Mouse (Mus musculus) MEL (cell line): Measurements from ENCODE around the gene H3f3a. TPM values are rescaled to one million over a fixed set of nuclear protein-coding genes. Genes with fewer than 3 reads are reported as not detected.

Experiments
- DNase-seq: peaks from one replicate; pipeline ENCODE4 v3.0.0; 2011; ENCODE audit warnings: low read depth, low spot score
- H3K27ac ChIP-seq: 2 replicates; pipeline ENCODE4 v1.5.1; 2012; ENCODE audit warnings: low read depth, mild to moderate bottlenecking, control low read depth, low read length, moderate library complexity; ENCODE audit not compliant: control insufficient read depth
- H3K27me3 ChIP-seq, 2 experiments: fragments of 150-350 bp in 1 of 2; sonication (generic) in 1 of 2; 2 replicates each; pipeline ENCODE4 v1.6.1; 2012; ENCODE audit warnings: low read length in 2 of 2, mild to moderate bottlenecking in 2 of 2, improper control_type of control experiment in 1 of 2, moderate library complexity in 1 of 2; ENCODE audit not compliant: insufficient read depth in 2 of 2, control insufficient read depth in 1 of 2
- H3K36me3 ChIP-seq, 2 experiments: 2 replicates each; pipeline ENCODE4 v1.6.1; 2012 to 2014; ENCODE audit warnings: low read length in 2 of 2, improper control_type of control experiment in 1 of 2, inconsistent platforms in 1 of 2, mild to moderate bottlenecking in 1 of 2; ENCODE audit not compliant: insufficient read depth in 2 of 2, control insufficient read depth in 1 of 2
- H3K4me1 ChIP-seq, 2 experiments: fragments of 150-350 bp in 1 of 2; sonication (generic) in 1 of 2; 2 replicates each; pipeline ENCODE4 v1.6.1; 2012; ENCODE audit warnings: low read length in 2 of 2, improper control_type of control experiment in 1 of 2, mild to moderate bottlenecking in 1 of 2; ENCODE audit not compliant: insufficient read depth in 2 of 2, control insufficient read depth in 1 of 2
- H3K4me3 ChIP-seq, 2 experiments: fragments of 150-350 bp in 1 of 2; sonication (generic) in 1 of 2; 2 replicates each; pipeline ENCODE4 v1.5.1; 2012; ENCODE audit warnings: low read depth in 2 of 2, low read length in 2 of 2, mild to moderate bottlenecking in 2 of 2, moderate library complexity in 2 of 2, control low read depth in 1 of 2, improper control_type of control experiment in 1 of 2; ENCODE audit not compliant: control insufficient read depth in 1 of 2, insufficient read depth in 1 of 2
- H3K79me2 ChIP-seq: 2 replicates; pipeline ENCODE4 v1.6.1; 2012; ENCODE audit warnings: mild to moderate bottlenecking, low read length, moderate library complexity; ENCODE audit not compliant: control insufficient read depth, poor library complexity, insufficient read depth
- H3K9ac ChIP-seq: 2 replicates; pipeline ENCODE4 v1.6.1; 2012; ENCODE audit warnings: low read depth, mild to moderate bottlenecking, control low read depth, low read length, moderate library complexity; ENCODE audit not compliant: control insufficient read depth, poor library complexity, severe bottlenecking
- H3K9me3 ChIP-seq: fragments of 150-350 bp; sonication (generic); replicated peaks from 2 replicates; pipeline ENCODE4 v1.6.1; 2012; ENCODE audit warnings: mild to moderate bottlenecking, low read length, improper control_type of control experiment, moderate library complexity; ENCODE audit not compliant: insufficient read depth
- CTCF ChIP-seq, 3 experiments: IDR thresholded peaks in 2 of 3; conservative IDR thresholded peaks in 1 of 3; 2 replicates each; pipeline ENCODE4 v1.5.1; 2011 to 2012; ENCODE audit warnings: low read length in 3 of 3, low read depth in 2 of 3, mild to moderate bottlenecking in 2 of 3, improper control_type of control experiment in 1 of 3, inconsistent platforms in 1 of 3, mixed read lengths in 1 of 3, moderate library complexity in 1 of 3; ENCODE audit not compliant: control insufficient read depth in 1 of 3, insufficient read depth in 1 of 3, poor library complexity in 1 of 3, severe bottlenecking in 1 of 3
- E2F4 ChIP-seq: IDR thresholded peaks from 2 replicates; pipeline ENCODE4 v1.6.1; 2011; ENCODE audit warnings: low read depth, low read length, improper control_type of control experiment, borderline replicate concordance
- GATA1 ChIP-seq: IDR thresholded peaks from 2 replicates; pipeline ENCODE4 v1.6.1; 2011; ENCODE audit warnings: low read depth, low read length, improper control_type of control experiment
- KAT2A ChIP-seq: conservative IDR thresholded peaks from 2 replicates; pipeline ENCODE4 v1.6.1; 2012; ENCODE audit warnings: low read depth, low read length, improper control_type of control experiment, inconsistent platforms
- NELFE ChIP-seq: IDR thresholded peaks from 2 replicates; pipeline ENCODE4 v1.6.1; 2011; ENCODE audit warnings: low read depth, low read length, improper control_type of control experiment
- NRF1 ChIP-seq: IDR thresholded peaks from 2 replicates; pipeline ENCODE4 v1.6.1; 2014; ENCODE audit warnings: low read depth, mild to moderate bottlenecking, inconsistent platforms, low read length, improper control_type of control experiment, moderate library complexity; ENCODE audit not compliant: poor library complexity, insufficient read depth, severe bottlenecking
- RCOR1 ChIP-seq: IDR thresholded peaks from 2 replicates; pipeline ENCODE4 v1.6.1; 2012; ENCODE audit warnings: low read depth, mild to moderate bottlenecking, inconsistent platforms, low read length, improper control_type of control experiment
- TAL1 ChIP-seq: IDR thresholded peaks from 2 replicates; pipeline ENCODE4 v1.6.1; 2012; ENCODE audit warnings: mild to moderate bottlenecking, inconsistent platforms, low read length, moderate library complexity, mixed read lengths
- TBP ChIP-seq: IDR thresholded peaks from 2 replicates; pipeline ENCODE4 v1.8.0; 2011; ENCODE audit warnings: low read depth, low read length, improper control_type of control experiment
- USF1 ChIP-seq: IDR thresholded peaks from 2 replicates; pipeline ENCODE4 v1.6.1; 2014; ENCODE audit warnings: low read depth, mild to moderate bottlenecking, inconsistent platforms, low read length, improper control_type of control experiment, moderate library complexity
- ZC3H11A ChIP-seq: IDR thresholded peaks from 2 replicates; pipeline ENCODE4 v1.6.1; 2012; ENCODE audit warnings: low read depth, mild to moderate bottlenecking, inconsistent platforms, low read length, improper control_type of control experiment
- ZMIZ1 ChIP-seq: IDR thresholded peaks from 2 replicates; pipeline ENCODE4 v1.6.1; 2012; ENCODE audit warnings: low read depth, mild to moderate bottlenecking, inconsistent platforms, low read length, improper control_type of control experiment, moderate library complexity
- ZNF384 ChIP-seq: IDR thresholded peaks from 2 replicates; pipeline ENCODE4 v1.6.1; 2012; ENCODE audit warnings: low read depth, mild to moderate bottlenecking, inconsistent platforms, low read length, improper control_type of control experiment
- polyA plus RNA-seq, 2 experiments: library from polyadenylated mRNA; stranded (reverse) in 1 of 2; unstranded in 1 of 2; fragments of >175 nt in 1 of 2; fragments of >200 nt in 1 of 2; gene quantifications; 2 replicates each; pipeline versions ENCODE4 v1.2.1 to v1.2.4; 2012; ENCODE audit warnings: low replicate concordance in 2 of 2, low read depth in 1 of 2; ENCODE audit not compliant: insufficient read length in 2 of 2, insufficient read depth in 1 of 2, missing spikeins in 1 of 2
- total RNA-seq: library from RNA; depleted of rRNA; stranded (reverse); fragments of 300-350 nt; gene quantifications from 2 replicates; pipeline ENCODE4 v1.2.3, GENCODE M21; 2012

H3f3a gene
- total and polyA plus RNA-seq, 3 experiments = 265 to 903 (median 574) TPM

GRCm38 (mm10) chr1:180782906-180783579, 30.7 kb downstream of the H3f3a start:
- H3K27me3 ChIP-seq = no peaks in the 10 kb centered on the region
- DNase-seq = no peak
- H3K36me3 ChIP-seq = no peaks in the 10 kb centered on the region
- H3K79me2 ChIP-seq = no peaks in the 10 kb centered on the region
- H3K4me3 ChIP-seq = no peak overlapping the region
- no peaks in the 10 kb centered on the region for H3K4me1 ChIP-seq
- TF ChIP-seq TBP (no peak), GATA1 (no peak), TAL1 (no peak), RCOR1 (no peak), NRF1 (no peak), KAT2A (no peak), USF1 (no peak)
- H3K9ac ChIP-seq = no peak overlapping the region
- H3K27ac ChIP-seq = no peak overlapping the region
- no peaks in the 10 kb centered on the region for H3K9me3 ChIP-seq

GRCm38 (mm10) chr1:180781250-180781649, 32.5 kb downstream of the H3f3a start:
- Histone ChIP-seq H3K9me3 (no peaks in the 10 kb centered on the region), H3K27ac (no peak overlapping the region), H3K9ac (no peak overlapping the region), H3K27me3 (no peaks in the 10 kb centered on the region), H3K36me3 (no peaks in the 10 kb centered on the region), H3K4me3 (no peak overlapping the region), H3K4me1 (0 out of 4 replicates have a peak, but pooled peaks cover 0 to 4% of the 10 kb centered on the region in 2 experiments), H3K79me2 (no peaks in the 10 kb centered on the region)
- no peak for DNase-seq
- no peak for TF ChIP-seq TAL1
- TF ChIP-seq NRF1 = no peak
- TF ChIP-seq KAT2A = no peak
- TF ChIP-seq GATA1 = no peak

- Histone ChIP-seq H3K4me1 (0 out of 4 replicates have a peak, but pooled peaks cover 0 to 4% of the 10 kb centered on the region in 2 experiments), H3K36me3 (no peaks in the 10 kb centered on the region), H3K4me3 (no peak overlapping the region), H3K9me3 (no peaks in the 10 kb centered on the region)
- TF ChIP-seq E2F4 (no peak), RCOR1 (no peak), NELFE (no peak), ZMIZ1 (no peak), CTCF (IDR thresholded peaks at IDR 0.05 in 2 of 3, conservative IDR thresholded peaks at IDR 0.05 in 1 of 3; ENCODE audit: control insufficient read depth in 1 of 3, insufficient read depth in 1 of 3, low read depth in 2 of 3, low read length in 3 of 3, poor library complexity in 1 of 3, severe bottlenecking in 1 of 3) (no peak), ZNF384 (no peak), ZC3H11A (no peak)
- TF ChIP-seq, all 39 proteins: peak for 0
- H3K79me2 ChIP-seq = no peaks in the 10 kb centered on the region
- H3K9ac ChIP-seq = no peak overlapping the region
- H3K27me3 ChIP-seq = no peaks in the 10 kb centered on the region
- H3K27ac ChIP-seq = no peak overlapping the region
- DNase-seq = no peak
These were observed 33.5 kb downstream of the H3f3a start for GRCm38 (mm10) chr1:180780291-180780690.
